Mouse (Mus musculus) olfactory bulb, adult 2 months (tissue): ENCODE measurements around the gene Kng1. TPM values are rescaled to one million over a fixed set of nuclear protein-coding genes. Genes with fewer than 3 reads are reported as not detected.
"Not testable (repeated sequence)": the region's sequence is repeated elsewhere in the genome, so short reads cannot be mapped to it uniquely, and the experiment has no call there.

ENCODE experiments used
- H3K27ac ChIP-seq: fragments of 200-500 bp; 2 replicates; pipeline ENCODE4 v1.5.1; 2012; ENCODE audit warnings: low read depth, low read length; ENCODE audit not compliant: insufficient read depth
- H3K4me1 ChIP-seq: fragments of 200-500 bp; 2 replicates; pipeline ENCODE4 v1.6.1; 2012; ENCODE audit warnings: low read length; ENCODE audit not compliant: control insufficient read depth, insufficient read depth
- H3K4me3 ChIP-seq: fragments of 200-500 bp; 2 replicates; pipeline ENCODE4 v1.5.1; 2012; ENCODE audit warnings: mild to moderate bottlenecking, low read depth, low read length, moderate library complexity; ENCODE audit not compliant: insufficient read depth
- CTCF ChIP-seq: fragments of 200-500 bp; IDR thresholded peaks from 2 replicates; pipeline ENCODE4 v1.5.1; 2012; ENCODE audit warnings: low read depth, mild to moderate bottlenecking, low read length, moderate library complexity; ENCODE audit not compliant: insufficient read depth
- POLR2A ChIP-seq: fragments of 200-500 bp; IDR thresholded peaks from 2 replicates; pipeline ENCODE4 v1.6.1; 2012; ENCODE audit warnings: mild to moderate bottlenecking, low read depth, low read length, moderate library complexity; ENCODE audit not compliant: insufficient read depth
- WGBS: fragments of 180-500 bp; shearing (Covaris S2); methylation state at CpG from one replicate; pipeline ENCODE4 v1.1.7; 2018; 5-methylcytosine and 5-hydroxymethylcytosine counted together
- polyA plus RNA-seq: library from polyadenylated mRNA; stranded (reverse); fragments of >200 nt; gene quantifications from 2 replicates; pipeline ENCODE4 v1.2.4, GENCODE M21; 2012; ENCODE audit warnings: low replicate concordance; ENCODE audit not compliant: missing spikeins, insufficient read depth, insufficient read length

Kng1 gene
- polyA plus RNA-seq, 1 experiment = not detected

DNA sequence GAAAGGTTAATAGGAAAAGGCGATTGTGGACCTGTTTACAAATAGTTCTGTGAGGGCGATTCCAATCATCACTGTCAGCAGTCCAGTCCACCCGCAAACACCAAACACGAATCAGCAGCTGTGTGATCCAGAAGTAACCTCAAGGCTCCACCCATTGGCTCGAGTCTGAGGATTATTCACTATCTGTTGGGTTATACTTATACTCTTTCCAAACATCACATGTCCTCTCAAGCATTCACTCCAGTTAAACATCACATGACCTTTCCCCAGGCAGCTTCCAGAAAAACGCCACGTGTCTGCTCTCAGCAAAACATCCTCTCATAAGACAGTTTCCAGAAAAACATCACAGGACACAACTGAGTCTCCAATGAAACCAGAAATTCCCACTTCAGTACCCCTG is 19.9 kb upstream of the Kng1 start:
- TF ChIP-seq CTCF (no peak), POLR2A (no peak)
- 85% methylated on average over 7 of the region's 7 CpGs for WGBS
- H3K27ac ChIP-seq = no peak overlapping the region
- H3K4me3 ChIP-seq = no peak overlapping the region
- H3K4me1 ChIP-seq = no peaks in the 10 kb centered on the region

DNA sequence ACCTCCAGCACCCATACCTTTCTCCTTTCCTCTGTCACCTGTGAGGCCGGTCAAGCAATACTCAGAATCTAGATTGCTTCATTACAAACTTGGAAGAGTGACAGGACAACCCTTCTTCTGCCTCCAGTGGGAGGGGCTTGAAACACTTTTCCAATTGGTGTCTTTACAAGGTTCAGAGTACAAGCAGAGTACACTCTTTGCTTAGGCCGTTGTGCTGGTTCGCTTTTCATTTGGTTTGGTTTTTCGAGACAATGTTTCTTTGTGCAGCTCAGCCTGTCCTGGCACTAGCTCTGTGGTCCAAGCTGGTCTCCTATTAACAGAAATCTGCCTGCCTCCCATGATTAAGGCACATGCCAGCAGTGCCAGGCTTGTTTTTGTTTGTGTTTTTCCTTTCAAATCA is 18.4 kb upstream of the Kng1 start:
- no peak for TF ChIP-seq POLR2A
- no peak for TF ChIP-seq CTCF
- Histone ChIP-seq H3K27ac (no peak overlapping the region), H3K4me3 (no peak overlapping the region), H3K4me1 (no peaks in the 10 kb centered on the region)
- 44% methylated on average over 4 of the region's 4 CpGs for WGBS

DNA sequence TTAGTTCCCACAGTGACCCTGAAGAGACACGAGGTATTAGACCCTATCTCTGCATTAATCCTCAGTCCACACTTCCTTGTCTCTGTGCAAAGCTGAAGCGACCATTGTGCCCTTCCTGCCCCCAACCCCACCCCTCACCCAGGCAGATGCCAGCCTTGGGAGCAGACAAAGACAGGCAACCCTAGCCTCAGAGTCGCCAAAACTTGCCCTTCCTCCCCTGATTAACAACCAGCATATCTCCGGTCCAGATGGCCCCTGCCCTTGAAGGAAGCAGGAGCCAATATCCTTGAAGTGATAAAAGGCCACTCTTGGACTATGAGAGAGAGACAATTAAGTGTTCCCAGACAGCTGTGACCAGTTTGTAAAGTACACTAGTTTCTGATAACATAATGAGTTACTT is 16.8 kb upstream of the Kng1 start:
- H3K27ac ChIP-seq = no peak overlapping the region
- no peaks in the 10 kb centered on the region for H3K4me1 ChIP-seq
- no peak overlapping the region for H3K4me3 ChIP-seq
- TF ChIP-seq CTCF = no peak
- TF ChIP-seq POLR2A = no peak
- WGBS = 59% methylated on average over 4 of the region's 4 CpGs

DNA sequence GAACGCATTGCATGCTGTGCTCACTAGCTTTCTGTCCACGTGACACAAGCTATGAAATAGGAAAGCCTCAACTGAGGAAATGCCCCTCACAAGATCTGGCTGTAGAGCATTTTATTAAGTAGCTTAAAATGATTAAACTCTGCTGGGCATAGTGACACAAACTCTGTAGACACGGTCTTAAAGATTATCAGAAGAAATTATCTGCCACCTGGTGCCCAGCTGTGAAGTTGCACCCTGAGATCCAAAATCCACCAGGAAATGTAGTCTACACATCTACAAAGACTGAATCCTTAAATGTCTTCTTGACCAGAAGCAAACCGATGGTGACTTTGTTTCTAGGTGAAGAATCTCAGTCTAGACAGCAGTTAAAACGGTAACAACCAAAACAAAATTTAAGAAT is 11.3 kb upstream of the Kng1 start:
- 58% methylated on average over 5 of the region's 5 CpGs for WGBS
- H3K4me3 ChIP-seq = no peak overlapping the region
- no peak overlapping the region for H3K27ac ChIP-seq
- no peak for TF ChIP-seq POLR2A
- TF ChIP-seq CTCF = no peak
- H3K4me1 ChIP-seq = no peaks in the 10 kb centered on the region

DNA sequence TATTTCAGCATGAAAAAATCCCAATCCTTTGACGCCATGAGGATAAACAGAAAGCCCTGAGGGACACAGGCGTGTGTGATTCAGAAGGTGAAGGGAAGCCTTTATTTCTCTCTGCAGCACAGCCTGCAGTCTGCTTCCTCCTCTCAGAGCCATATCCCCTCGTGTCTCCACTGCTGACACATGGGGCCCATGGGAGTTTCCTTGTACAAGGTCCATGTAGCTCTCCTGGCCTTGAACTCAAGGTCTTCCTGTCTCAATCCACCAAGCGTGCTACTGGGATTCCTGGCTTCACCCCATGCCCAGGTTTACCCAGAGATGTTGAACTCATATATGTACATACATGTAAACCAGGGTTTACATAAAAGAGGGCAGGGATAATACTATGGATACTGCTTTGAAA is 2.0 kb downstream of the Kng1 start:
- H3K4me3 ChIP-seq, H3K27ac ChIP-seq, H3K4me1 ChIP-seq: not testable (repeated sequence)
- WGBS = 62% methylated on average over 4 of the region's 4 CpGs

DNA sequence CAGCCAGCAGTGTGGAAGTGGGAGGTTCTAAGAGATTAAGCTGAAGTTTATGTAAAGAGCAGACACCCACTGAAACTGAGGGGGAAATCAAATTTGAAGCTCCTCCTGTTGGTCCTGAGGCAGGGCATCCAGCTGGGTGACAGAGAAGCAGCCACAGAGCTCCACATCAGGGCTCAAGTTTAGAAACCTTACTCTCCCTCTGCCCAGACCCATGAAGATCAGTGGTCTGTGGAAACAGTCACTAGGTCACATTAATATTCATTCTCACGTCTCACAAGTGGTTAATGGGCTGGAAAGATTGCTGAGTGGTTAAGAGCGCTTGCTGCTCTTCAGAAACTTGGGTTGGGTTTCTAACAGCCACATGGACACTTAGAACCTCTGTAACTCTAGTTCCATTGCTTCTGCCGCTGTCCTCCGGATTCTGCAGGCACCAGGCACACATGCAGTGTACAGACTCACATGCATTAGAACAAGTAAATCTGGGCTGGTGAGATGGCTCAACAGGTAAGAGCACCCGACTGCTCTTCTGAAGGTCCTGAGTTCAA is 3.2 kb downstream of the Kng1 start:
- not testable (repeated sequence) for H3K4me3 ChIP-seq, H3K27ac ChIP-seq, H3K4me1 ChIP-seq
- 70% methylated on average over 5 of the region's 5 CpGs for WGBS

DNA sequence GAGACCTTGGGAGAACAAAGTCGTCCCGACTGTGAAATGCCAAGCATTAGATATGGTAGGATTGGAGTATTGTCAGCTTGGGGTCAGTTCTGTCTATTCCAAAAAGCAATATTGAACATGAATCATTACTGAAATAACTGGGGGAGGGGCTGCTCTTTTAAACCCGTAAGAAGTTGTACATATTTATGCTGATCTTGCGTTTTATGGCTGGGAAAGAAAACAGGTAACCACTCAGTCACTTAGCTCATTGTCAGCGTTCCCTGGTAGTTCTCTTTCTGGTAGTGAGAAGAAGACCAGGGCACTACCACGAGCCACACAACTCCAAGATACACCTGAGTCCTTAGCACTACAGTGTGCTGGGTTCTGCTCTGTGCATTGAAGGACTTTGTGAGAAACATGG is 19.9 kb downstream of the Kng1 start:
- H3K27ac ChIP-seq, H3K4me3 ChIP-seq, H3K4me1 ChIP-seq: not testable (repeated sequence)
- 86% methylated on average over 6 of the region's 6 CpGs for WGBS

DNA sequence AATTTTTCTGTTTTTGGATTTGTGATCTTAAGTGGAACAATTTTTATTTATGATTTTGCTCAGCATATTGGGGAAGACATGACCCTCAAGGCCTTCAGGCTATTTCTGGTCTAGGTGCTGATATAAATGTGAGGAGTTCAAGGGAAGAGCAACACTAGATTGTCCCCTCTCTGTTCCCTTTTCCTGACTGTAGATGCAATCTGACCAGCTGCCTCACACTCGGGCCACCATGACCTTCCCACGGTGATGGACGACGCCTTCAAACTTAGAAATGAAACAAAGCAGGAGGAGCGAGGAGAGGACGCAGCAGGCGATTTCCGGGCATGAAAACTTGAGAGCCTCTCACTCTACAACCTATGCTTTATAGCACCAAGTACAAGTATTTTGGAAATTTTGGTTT is 29.5 kb downstream of the Kng1 start:
- not testable (repeated sequence) for H3K4me1 ChIP-seq, H3K27ac ChIP-seq, H3K4me3 ChIP-seq
- 81% methylated on average over 8 of the region's 8 CpGs for WGBS

DNA sequence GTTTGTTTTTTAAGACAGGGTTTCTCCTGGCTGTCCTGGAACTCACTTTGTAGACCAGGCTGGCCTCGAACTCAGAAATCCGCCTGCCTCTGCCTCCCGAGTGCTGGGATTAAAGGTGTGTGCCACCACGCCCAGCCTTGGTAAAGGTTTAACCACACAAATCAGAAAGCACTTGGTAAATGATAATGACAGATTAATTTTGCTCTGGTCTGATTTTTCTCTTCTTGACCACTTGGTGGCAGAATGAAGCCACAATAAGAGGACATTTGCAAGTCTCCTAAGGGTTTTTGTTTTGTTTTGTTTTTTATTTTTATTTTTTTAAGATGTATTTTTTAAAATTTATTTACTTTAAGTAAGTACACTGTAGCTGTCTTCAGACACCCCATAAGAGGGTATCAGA is 30.0 kb downstream of the Kng1 start:
- H3K27ac ChIP-seq, H3K4me1 ChIP-seq, H3K4me3 ChIP-seq: not testable (repeated sequence)
- WGBS = 49% methylated on average over 4 of the region's 4 CpGs

DNA sequence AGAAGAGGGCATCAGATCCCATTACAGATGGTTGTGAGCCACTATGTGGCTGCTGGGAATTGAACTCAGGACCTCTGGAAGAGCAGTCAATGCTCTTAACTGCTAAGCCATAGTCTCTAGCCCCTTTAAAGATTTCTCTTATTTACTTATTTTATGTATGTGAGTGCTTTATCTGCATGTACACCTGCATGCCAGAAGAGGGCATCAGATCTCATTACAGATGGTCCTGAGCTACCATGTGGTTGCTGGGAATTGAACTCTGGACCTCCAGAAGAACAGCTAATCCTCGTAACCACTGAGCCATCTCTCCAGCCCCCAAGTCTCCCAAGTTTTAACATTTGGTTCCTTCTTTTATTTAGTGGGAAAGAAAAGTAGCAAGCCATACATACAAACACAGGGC is 30.8 kb downstream of the Kng1 start:
- not testable (repeated sequence) for H3K4me1 ChIP-seq, H3K27ac ChIP-seq, H3K4me3 ChIP-seq
- WGBS = 94% methylated on average over 1 of the region's 1 CpGs

DNA sequence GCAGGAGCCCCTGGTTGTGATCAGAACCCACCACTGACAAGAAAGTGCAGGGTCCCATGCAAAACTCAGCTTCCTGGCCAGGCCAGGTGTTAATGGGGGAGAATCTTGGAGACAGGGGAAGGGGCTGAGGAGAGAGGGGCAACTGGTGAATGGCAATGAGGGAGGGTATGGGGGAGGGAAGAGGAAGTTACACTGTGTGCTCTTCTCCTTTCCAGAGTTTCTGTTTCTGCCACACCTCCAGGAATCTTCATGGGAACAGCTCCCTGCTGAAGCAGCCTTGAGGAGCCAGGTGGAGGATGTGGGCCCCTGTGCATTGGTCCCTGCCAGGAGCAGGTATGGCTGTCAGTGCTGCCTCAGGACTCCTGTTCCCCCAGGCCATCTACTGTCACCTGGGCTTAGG is 33.7 kb downstream of the Kng1 start:
- not testable (repeated sequence) for H3K27ac ChIP-seq, H3K4me3 ChIP-seq, H3K4me1 ChIP-seq
